Mouse (Mus musculus) lung, postnatal 36 days (tissue): ENCODE measurements at regions not wholly inside any gene's neighbourhood (a gene's known extent, or its start where the extent isn't known, plus 50 kb on each side); places are given as distances from the start of the nearest gene placed in this dataset.
"Not testable (repeated sequence)": the region's sequence is repeated elsewhere in the genome, so short reads cannot be mapped to it uniquely, and the experiment has no call there.

Experiments
- DNase-seq: peaks from one replicate; pipeline ENCODE4 v3.0.0; 2022; ENCODE audit warnings: mixed read lengths

DNA sequence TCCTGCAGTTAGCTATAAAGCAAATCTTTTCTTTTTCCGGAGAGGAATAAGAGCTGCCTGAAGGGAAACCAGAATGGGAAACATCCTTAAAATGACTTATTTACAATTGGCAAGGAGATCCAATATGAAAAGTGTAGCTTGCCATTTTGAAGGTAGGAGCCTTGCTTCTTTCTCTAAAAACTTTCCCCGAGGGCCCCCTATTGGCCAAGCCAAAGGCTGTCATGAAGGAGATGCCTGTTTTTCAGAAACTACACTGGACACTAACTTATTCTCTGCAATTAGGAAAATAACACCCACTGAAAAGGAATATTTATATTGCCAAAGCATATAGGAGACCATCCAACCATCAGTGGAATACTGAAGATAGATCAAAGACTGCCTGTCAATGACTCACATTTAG lies 312.8 kb upstream of the Thrb start:
- no peak for DNase-seq

DNA sequence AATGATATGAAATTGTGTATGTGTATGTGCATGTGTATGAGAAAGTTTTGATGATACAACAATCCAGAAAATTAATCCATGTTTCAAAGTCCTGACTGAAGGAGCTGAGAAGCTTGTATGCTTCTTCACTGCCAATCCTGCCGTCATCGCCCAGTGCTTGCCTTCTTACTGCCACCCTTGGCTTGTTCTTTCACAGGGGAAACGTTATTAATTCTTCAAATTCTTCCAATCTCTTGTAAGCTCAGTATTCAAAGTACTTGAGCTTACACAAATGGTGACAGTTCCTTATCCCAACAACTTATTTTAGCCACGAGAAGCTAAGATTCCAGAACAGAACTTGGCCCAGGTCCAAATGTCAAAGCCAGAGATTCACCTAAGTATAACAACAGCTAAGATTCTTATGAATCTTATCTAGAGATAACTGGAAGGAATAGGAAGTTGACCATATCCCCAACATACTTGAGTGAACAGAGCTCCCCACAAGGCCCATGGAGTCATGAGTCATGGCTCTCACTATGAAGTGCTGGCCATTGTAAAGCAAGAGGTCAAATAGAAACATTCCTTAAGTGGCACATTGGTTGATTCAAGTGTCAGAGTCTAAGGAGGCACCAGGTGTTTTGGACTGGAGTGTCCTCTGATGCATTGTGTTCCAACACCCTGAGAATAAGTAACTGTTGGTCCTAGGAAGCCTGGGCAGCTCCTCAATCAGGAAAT lies 307.6 kb upstream of the Thrb start:
- DNase-seq, result peak; percentile 61

DNA sequence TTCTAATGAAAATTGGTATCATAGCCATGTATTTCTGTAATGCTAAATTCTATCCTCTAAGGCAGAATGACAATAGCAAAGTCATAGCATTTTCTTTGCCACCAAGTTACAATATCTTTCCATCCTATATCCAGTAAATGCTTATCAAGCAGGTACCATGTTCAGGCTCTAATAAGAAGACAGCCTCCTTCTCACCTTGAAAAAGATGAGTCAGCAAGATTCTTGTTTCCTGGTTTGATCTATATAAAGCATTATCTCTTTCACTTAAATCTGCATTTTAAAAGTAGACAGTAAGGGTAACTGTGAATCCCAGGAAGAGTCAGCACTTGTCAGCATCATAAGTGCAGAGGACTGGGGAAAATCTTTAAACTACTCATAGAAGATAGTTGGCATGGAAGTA lies 298.2 kb upstream of the Thrb start:
- DNase-seq, result no peak

DNA sequence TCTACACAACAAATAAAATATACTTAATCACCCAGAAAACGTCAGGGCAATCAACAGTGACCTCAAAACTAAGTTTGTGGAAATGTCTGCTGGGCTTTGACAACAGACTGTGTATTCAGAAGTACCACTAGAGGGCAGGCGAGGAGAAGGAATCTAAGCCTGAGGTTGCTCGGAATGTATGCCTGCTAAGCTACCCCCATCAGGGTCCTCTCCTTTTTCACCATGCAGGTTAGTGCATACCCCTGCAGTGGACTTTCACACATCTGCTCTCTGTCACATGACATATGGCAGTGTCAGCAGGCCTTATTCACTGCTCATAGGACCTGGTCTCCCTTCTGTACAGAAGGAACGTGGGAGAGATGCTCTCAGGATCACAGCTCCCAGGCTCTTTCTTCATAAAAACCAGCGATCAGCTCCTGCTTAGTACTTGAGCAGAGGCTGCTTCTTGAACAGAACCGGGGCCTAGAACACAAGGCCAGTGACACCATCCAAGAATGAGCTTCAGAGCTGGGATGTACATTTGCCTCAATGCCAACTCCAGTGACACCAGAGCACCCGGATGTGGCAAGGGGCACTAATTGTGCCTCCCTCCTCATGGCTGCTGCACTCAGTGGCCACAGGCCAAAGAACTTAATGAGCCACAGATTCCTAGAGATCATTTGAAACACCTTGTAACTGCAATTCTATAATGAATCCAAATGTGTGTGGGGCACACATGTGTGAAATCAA lies 257.1 kb upstream of the Thrb start:
- DNase-seq, result peak; percentile 49

DNA sequence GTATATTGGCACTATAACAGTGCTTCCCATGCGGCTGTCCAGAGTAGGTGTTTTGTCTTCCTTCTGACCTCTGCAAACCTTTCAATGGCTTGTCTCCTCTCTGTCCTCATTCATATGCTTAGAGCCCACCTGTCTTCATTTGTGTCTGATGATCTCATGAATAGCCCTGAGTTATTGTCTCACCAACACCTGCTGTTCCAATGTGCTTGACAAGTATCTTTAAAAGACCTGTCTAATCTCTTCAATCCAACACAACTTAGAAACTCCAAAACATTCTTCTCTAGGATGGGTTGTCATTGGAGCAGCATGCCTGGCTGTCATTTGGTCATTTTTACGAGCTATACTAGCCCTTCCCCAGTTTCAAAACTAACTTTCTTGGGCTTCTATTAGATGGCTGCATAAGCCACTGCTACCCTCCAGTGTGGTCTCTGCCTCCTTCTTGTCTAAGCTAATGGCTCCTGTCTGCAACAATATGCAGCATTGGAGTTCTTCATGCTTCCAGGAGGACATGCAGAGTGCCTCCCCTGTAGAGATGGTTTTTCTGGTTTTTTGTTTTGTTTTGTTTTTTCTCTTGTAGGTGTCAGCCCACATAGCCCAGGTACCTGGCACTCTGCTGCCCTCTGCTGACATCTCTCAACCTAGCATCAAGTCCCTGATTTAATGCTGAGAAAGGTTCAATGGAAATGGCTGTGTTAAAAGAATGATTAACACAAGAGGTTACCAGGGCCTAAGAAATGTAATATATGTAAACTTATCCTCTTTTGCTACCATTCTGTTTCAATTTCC lies 254.3 kb upstream of the Thrb start:
- DNase-seq, result peak; percentile 79

DNA sequence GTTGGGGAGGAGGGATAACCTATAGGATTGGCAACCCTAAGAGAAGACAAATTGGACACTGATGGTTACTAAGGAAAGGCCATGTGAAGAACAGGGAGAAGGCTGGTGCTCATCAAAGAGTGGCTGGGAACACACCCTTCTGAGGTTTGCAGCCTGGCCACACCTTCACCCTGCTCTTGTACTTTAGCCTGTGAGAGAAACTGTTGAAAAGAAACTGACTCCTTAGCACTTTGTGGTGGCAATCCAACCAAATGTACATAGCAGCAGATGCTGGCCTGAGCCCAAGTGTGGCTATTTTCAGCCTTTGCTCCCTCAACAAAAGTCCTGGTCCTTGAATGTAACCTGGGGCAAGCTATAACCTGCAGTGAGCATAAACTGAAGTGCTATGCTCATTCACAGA lies 253.2 kb upstream of the Thrb start:
- peak; percentile 41 for DNase-seq

DNA sequence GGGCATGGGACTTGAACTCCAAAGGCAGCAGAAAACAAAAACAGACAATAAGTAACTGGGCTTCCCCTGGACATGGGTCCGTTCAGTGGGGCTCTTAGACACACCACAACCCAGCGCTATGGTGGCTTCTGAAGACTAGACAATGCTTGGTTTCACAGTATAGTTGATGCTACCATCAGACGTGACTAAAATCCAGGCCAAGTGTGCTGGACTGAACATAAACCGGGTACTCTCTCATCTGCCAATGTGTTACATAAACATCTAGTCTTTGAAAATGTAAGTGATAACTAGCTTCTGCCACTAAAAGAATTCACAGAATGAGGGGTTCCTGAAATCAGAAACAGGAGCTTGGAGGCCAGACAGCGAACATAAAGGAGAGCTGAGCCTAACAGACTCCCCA lies 251.7 kb upstream of the Thrb start:
- DNase-seq, result no peak

DNA sequence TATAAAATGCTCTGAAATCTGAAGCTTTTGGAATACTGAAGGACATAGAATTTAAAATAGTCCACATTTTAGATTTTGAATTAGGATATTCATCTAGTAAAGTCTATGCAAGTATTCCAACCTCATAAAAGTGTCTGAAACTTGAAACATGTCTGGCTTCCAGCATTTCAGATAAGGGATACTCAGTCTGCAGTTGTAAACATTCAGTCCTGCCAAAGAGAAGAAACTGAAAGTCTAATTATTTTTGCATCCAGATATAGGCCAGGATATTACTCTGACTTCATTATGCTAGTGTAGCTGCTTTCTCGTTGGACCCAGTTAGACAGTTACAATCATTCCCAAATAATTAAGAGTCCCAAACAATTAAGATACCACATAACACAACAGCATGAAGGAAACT lies 251.2 kb upstream of the Thrb start:
- DNase-seq, result no peak

DNA sequence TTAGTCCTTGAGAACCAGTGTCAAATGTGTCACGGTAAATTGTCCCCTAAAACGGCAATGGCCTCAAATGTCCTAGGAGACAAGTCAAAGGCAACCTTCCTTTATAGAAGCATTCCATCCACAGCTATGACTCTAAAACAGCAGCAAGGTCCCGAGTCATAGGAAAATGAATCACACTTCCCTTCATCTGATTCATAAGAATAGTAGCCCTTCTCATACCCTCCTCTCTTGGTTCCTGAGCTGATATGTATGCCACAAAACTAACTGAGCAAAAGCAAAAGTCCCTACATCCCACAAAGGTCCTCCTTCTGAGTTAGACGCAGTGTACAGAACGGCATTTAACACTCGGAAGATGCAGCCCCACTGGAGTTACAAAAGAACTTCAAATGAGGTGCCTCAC lies 250.6 kb upstream of the Thrb start:
- DNase-seq, result no peak

DNA sequence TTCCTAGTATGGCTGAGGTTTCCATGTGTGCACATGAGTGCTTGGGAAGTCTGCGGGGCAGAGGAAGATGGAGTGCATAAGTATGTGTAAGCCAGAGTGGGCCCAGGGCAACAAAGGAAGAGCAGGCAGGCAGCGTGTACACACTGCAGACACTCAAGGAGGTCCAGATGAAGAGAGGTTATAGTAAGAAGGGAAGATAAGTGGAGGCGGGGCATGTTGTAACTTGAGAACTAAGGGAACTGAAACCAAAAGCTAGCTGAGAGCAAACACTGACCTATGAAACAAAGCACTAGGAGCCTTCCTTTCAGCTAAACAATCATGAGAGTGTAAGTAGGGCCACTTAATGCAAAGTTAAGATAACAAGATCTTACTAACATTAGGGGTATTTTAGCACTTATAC lies 249.3 kb upstream of the Thrb start:
- peak; percentile 82 for DNase-seq

DNA sequence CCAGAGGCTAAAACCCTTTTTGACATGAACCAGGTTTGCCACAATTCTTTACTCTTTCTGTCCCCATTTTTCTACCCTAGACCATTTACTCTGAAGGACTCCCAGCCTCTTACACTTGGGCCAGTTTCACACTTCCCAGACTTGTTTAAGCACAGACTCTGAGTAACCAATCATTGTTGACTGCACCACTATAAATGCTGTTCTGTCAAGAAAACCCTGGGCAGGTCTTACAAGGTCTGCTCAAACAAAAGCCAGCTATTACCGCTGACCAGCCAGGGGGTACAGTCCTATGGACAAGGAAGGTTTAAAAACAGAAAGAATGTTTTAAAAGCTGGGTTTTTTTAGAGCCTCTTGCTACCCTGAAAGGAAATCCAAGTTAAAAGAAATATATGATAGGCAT lies 248.8 kb upstream of the Thrb start:
- DNase-seq, result peak; percentile 6

DNA sequence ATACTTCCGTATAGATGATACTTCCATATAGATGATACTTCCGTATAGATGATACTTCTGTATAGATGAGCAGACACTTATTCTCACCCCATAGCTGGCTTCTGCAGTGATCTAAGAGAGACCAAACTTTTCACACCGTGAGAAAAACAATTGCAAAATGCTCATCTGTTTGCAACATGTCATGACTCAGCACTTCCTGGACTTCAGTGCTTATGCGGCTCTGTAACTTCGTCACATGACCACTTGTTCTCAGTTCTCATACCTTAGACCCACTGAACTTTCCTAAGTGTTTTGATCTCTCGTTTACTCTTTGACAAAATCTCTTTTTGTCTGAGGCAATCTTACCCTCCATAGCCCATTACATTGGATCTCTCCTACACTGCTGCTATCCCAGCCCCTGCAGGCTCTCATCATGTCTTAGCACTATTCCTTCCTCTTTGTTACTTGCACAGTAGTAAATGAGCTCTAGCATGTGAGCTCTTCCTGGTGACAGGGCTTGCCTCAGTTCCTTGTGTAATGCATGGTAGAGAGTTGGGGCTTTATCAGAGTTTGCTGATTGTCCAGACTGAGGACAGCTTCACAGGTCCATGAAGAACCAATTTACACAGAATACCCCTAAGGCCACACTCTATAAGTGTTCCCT lies 245.7 kb upstream of the Thrb start:
- peak; percentile 48 for DNase-seq

DNA sequence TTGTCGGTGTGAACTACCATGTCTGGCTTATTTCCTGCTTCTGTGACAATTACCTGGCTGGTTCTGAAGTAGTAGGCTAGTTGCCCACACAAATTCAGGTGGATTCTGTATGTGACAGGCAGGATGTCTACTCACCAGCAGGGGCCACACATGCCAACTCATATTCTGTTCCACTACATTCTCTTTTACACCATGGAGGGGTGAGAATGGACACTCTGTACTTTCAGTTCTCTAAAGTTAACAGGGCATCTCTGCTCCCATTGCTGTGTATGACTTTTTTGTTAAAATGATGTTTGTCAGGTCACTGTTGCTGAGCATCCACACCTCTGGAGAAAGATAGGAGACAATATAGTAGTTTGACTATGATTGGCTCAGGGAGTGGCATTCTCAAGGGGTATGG lies 232.3 kb upstream of the Thrb start:
- DNase-seq, result no peak

DNA sequence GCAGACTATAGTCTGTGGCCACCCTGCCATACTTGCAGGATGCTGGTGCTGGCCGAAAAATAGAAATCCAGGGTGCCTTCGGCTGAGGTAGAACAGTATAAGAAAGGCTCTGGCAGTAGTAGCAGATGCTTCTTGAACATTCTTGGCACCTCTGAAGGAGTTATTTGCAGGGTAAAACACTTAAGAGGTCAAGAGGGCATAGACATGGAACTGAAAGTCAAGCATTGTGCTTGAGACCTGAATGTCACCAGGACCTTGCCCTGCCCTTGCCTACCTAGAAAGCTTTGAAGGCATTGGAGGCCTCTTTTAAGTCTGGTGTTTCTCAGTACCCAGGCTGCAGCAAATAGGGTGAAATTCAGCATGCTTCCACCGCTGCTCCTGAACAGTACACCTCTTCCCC lies 230.9 kb upstream of the Thrb start:
- peak; percentile 22 for DNase-seq

DNA sequence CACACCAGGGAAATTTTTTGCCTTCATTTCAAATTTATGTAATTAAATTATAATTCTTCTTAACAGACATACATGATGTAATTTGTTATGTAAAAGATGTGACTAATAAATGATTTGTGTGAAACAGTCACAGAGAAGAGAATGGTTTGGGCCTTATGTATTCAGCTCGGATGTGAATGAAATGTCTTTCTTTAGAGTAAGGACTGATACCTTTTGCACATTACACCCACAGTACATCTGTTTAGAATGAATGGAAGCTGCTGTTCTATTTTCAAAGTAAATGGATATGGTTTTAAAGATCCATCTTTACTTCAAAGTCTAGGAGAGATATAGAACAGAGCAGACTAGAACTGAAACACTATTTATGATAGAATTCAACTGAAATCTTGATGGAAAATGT lies 226.7 kb upstream of the Thrb start:
- DNase-seq, result no peak

DNA sequence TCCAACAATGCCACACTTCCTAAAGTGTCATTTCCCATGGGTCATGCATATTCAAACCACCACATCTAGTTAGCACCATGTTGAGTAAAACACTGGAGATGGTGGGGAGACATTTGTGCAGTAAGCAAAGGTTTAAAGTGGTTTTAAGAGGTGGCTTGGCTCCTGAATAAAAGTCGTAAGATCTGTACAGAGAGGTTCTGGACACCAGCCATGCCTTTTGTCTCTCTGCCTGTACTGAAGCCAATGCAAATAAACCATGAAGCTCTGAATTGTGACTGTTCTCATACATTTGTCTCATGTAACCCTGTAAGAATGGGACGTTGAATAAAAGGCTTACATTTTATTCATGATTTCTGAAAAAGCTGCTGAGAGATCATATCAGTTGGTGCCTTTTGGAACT lies 202.1 kb upstream of the Thrb start:
- peak; percentile 38 for DNase-seq

DNA sequence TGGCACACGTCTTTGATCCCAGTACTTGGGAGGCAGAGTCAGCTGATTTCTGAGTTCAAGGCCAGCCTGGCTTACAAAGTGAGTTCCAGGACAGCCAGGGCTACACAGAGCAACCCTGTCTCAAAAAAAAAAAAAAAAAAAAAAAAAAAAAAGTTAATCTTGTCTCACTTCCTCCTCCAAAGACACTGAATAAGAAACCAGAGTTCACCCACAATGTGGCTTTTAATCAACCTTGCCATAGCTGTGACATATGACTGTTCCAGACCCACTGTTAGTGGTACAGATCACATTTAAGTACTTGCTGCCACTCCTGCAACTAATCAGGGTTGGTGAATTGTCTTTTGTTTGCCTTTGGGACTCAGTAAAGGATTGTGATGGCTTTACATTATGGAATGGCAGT lies 181.1 kb upstream of the Thrb start:
- no peak for DNase-seq

DNA sequence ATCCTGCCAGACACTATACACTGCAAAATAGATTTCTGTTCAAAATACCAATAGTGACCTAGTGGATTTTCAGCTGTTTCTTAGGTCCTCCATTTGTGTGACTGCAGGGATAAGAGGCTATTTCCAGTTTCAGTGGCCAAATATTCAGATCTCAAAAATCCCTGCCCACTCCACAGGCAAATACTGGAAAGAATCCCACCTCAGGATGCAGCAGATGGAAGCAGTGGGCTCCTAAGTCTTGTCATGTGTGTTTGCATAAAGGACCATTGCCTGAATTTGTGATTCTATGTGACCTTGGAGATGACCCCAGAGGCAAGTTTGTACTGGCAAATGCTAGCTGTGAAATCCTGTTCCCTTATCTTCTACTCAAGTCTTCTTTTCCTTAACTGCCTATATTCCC lies 175.2 kb upstream of the Thrb start:
- no peak for DNase-seq

DNA sequence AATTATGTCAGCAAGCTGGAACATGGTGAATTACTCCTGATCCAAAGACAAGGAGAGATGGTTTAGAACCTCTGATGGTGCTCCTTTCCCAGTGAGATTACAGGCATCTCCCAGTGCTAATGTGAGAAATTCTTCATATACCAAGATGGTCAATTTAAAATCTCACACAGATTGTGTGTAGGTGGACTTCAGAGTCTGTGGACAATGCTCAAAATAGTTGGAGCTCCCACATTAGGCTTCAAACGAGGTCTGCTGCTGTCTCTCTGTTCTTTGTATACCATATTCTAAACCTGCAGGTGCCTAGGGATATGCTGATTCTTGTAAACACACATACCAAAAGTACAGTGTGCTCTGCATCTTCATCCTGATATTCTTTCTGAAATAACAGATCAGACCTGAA lies 146.3 kb upstream of the Thrb start:
- no peak for DNase-seq

DNA sequence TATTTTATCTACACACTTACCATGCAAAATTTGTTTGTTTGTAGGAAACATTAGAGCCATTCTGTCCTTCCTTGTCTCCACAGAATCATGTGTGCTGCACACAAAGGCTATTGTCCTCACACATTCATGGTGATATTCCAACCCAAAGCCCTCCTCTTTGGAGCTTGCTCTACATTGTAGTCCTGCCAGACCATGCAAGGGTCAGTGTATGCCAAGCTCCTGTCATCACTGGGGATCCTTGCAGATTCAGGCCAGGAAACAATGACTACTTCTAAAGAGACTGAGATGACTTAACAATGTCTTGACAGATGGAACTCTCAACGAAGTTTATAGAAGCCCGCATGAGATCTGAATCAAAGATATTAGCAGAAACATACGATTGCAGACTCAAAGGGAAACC lies 137.4 kb upstream of the Thrb start:
- peak; percentile 2 for DNase-seq

DNA sequence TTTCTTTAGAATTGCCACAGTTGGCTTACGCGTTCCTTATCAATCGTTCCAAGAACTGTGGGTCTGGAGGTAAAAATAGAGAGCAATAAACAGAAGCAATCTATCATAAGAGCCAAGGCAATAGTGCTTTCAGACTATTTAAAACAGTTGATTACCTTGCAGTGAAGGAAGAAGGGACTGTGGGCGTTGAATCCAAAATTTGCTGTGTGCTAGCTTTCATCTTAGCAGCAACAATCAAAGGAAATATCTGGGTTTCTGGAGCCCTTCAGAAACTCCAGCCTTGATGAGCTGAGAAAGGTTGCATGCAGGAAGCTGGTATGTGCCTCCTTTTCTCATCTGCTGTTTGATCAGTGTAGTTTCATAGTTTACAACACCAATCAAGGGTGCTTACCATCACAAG lies 136.1 kb upstream of the Thrb start:
- DNase-seq, result no peak

DNA sequence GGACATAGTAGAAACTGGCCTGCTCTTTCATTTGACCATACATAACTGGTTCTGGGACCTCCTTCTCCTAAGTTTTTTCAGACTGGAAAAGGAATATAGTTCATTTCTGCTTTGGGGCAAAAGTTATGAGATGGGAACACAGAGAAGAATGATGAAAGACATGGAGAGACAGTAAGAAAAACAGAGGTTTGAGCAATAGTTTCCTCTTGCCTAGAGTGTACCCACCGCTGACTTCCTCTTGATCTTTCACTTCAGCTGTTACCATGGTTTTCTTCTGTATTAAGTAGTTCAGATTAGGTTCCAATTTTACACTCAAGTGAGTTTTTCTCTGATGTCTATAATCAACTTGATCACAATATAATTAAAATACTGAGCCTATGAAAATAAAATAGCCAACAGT lies 120.7 kb upstream of the Thrb start:
- DNase-seq, result no peak

DNA sequence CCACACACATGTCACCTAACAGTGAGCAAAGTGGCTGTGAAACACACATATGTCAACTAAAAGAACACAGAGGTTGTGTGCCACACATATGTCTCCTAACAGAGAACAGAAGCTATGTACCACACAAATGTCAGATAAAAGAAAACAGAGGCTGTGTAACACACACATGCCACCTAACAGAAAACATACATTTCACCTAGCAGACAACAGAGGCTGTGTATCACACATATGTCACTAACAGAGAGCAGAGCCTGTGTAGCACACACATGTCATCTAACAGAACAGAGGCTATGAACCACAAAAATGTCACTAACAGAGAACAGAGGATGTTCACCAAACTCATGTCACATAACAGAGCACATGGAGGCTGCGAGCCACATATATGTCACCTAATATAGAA lies 103.6 kb upstream of the Thrb start:
- no peak for DNase-seq

DNA sequence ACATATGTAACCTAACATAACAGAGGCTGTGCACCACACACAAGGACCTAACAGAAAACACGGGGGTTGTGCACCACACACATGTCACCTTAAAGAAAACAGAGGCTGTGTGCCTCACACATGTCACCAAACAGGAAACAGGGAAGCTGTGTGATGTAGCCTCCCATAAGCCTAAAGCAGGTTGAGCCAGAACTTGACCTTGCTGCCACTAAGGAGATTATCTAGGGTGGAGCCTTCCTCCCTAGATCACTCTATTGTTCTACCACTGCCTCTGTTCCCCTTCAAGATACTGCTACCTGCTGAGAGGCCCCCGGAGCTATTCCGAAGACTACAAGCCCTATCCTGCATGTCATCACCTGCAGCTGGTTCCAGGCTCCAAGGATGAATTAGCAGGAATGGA lies 100.1 kb upstream of the Thrb start:
- DNase-seq, result not testable (repeated sequence)
